Mouse (Mus musculus) 3134 (cell line): ENCODE data around the gene Casc3.

Experiments
- DNase-seq: peaks from one replicate; pipeline ENCODE4 v3.0.0-alpha.2; 2011; ENCODE audit warnings: low spot score; ENCODE audit not compliant: insufficient read length; ENCODE audit errors: extremely low read depth

Casc3 gene

DNA sequence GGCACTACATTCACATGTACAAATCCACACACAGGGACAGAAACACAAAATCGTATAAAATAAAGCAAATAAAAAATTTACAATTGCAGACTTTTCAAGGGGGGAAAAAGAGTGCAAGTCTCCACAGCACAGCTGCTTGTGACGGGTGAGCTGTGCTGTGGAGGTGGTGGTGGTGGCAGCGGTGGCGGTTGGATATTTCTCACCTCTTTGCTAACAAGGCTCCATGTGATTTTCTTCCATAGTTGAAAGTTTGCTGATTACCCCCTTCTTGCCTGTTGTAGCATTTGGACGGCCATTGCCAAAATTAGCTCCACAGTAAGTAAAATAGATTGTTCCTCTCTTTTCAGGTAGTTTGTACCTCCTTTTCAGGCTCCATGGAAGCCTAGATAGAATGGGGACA is at the start of gene Casc3:
Gene Casc3, plus strand, starts transcription at position 301 of the 400 bp plus-strand sequence.
- DNase-seq = no peak

- no peak for DNase-seq
Observed at GRCm38 (mm10) chr11:98755726-98756380, 48.9 kb upstream of the Casc3 start.

- DNase-seq = no peak
Observed at GRCm38 (mm10) chr11:98756711-98757110, 48.0 kb upstream of the Casc3 start.

DNA sequence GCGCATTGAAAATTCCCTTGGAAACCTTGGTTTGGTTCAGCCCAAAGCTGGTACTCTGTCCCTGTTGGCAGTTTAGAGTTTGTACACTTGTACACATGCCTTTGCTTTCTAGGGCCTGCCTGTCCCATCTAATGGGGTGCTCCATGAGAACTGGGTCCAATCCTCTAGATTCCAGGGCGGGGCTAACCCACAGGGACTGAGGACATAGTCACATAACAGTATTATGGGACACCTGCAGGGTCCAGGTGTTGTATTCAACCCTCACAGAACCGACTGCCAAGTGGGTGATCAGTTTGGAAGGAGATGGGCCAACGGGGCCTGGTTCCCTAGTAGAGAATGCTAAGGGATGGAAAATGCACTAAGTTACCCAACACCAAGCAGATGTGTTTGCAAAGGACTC is 42.8 kb upstream of the Casc3 start:
- no peak for DNase-seq

DNA sequence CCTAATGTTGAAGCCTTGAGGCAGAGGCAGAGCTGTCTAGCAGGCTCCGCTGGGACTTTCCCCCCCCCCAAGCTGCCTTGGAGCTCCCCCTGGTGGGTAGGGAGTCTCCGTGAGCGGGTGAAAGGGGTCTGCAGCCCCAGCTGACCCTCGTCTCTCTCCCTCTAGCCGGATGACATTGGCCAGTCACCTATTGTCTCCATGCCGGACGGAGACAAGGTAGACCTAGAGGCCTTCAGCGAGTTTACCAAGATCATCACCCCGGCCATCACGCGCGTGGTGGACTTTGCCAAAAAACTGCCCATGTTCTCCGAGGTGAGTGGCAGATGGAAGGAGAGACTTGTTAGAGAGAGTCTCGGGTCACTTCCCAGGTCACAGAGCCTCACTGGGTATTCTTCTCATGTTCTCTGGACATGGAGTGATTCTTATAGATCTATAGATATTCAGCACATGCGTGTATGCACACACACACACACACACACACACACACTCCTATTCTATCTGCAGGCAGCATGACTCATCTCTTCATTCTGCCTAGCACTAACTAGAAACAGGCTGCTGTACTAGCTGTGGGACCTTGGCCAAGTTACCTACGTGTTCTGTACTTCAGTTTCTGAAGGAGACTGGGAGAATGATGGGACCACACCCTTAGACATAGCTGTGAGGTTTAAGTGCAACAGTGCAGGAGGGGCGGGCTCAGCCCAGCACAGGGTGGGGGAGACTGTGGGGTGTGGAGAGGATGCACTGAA is 41.8 kb upstream of the Casc3 start:
- no peak for DNase-seq

GRCm38 (mm10) chr11:98763502-98763861 is 41.2 kb upstream of the Casc3 start:
- no peak for DNase-seq

DNA sequence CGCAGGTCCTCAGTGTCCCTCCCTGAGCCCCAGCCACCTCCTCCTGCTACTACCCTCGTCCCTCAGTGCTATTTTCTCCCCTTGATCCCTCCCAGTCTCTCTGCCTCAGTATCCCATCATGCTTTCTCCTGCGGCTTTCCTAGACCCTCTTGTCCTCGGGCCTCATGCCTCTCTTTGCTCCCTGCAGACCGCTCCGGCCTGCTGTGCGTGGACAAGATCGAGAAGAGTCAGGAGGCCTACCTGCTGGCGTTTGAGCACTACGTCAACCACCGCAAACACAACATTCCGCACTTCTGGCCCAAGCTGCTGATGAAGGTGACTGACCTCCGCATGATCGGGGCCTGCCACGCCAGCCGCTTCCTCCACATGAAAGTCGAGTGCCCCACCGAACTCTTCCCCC is 40.6 kb upstream of the Casc3 start:
- no peak for DNase-seq

- no peak for DNase-seq
Observed at GRCm38 (mm10) chr11:98764746-98765145, 40.0 kb upstream of the Casc3 start.

DNA sequence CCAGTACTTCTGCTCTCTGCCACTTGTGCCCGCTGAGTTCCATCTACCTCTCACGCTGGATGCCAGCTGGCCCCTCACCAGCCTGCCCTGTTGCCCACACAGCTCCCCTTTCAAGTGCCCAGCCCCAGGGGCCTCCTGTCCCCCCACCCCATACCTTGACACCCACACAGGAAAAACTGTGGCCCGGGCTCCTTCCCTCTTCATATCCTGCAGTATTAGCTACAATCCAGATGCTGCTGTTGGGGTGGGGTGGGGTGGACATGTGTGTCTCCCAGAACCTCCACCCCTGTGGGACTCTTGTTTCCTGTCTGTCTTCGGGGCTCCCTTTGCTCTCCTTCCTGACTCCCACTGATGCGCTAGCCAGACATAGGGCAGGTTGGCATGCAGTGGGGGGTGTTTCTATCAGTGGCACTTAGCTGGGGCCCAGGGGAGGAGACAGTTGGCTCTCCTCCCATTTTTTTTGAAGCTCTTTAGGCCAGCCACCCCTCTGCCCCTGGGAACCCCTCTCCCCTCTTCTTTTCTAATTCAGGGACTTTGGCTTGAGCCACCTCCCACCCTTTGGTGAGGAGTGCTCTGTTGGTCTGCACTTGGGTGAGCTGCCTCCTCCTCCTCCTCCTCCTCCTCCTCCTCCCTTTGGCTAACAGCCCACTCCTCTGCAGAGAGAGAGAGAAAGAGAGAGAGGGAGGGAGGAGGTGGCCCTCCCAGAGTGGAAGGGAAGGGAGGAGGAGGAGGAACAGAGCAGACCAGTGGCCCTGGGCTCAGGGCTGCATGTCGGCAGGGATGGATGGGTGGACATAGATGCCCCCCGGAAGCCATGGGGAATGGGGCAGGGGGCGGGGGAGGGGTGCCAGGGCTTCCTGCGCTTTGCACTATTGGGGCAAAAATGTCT is 39.0 kb upstream of the Casc3 start:
- DNase-seq = no peak

- no peak for DNase-seq
Observed at GRCm38 (mm10) chr11:98766346-98766745, 38.4 kb upstream of the Casc3 start.

- DNase-seq = no peak
Observed at GRCm38 (mm10) chr11:98766816-98767215, 37.9 kb upstream of the Casc3 start.

DNA sequence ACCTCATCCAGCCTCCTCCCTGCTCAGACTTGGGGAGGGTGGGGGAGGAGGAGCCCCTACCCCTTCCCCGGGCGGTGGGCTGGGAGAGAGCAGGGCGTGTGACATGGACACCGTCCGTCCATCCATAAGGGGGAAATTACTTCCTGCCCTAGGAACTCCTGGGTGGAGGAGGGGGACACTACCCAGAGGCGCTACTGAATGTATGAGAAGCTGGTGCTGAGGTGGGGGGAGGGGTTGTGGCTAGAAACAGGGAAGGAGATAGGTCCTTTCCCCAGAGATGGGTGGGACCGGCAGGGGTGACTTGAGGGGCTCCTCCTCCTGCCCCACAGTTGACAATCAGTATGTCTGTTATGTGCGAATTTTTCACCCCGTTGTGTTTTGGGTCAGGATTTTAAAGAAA is 37.4 kb upstream of the Casc3 start:
- no peak for DNase-seq

DNA sequence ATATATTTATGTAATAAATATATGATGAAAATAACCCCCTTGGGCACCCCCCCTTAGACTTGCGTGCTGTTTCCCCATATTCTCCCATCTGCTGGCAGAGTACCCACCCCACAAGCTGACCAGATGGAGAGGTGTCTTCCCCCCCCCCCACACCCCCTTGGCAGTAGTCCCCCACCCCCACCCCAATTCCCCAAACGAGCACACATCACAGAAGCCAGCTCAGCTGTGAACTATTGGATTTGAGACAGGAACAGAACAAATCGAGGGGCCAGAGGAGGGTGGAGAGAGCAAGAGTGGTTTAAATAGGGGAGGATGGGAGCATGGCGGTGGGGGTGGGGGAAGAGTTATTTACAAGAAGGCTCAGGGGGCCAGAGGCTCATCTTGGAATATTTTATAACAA is 37.0 kb upstream of the Casc3 start:
- DNase-seq = no peak

- DNase-seq = no peak
Observed at GRCm38 (mm10) chr11:98768127-98769006, 36.3 kb upstream of the Casc3 start.

DNA sequence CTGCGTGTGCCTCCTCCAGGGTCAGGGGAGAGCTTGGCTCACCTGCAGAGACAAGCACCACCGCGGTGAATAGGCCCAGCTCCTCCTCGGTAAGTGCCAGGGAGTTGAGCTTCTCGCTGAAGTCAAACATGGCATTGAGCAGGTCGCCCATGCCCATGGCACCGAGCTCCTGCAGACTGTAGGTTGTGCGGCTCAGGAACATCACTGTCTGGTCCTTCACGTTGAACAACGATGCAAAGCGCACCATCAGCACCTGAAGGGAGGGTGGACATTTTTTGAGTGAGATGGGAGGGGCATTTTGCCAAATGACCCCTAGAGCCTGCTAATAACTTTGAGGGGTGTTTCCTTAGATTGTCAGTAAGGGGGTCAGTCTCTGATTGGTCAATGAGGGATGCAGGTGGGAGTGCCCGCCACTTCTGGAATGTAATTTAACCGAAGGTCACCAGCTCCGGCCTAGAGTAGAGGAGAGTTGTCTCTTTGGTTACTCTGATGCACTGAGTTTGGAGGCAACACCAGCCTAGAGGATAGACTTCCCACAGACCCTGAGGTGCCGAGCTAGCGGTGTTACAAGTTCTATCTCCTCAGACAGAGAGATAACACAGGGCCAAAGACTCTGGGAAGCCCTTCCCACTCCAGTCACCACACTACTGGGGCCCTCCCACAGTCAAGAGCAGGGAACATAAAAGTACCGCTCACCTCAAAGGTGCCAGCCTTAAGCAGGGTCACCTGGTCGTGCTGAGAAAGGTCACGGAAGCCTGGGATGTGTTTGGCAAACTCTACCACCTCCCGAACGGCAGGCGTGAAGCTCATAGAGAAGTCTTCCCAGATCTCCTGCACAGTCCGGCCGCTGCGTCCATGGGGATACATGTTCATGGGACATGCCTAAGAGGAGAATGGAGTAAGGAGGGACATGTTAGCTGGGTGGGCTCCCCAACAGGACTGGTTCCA is 35.4 kb upstream of the Casc3 start:
- no peak for DNase-seq

DNA sequence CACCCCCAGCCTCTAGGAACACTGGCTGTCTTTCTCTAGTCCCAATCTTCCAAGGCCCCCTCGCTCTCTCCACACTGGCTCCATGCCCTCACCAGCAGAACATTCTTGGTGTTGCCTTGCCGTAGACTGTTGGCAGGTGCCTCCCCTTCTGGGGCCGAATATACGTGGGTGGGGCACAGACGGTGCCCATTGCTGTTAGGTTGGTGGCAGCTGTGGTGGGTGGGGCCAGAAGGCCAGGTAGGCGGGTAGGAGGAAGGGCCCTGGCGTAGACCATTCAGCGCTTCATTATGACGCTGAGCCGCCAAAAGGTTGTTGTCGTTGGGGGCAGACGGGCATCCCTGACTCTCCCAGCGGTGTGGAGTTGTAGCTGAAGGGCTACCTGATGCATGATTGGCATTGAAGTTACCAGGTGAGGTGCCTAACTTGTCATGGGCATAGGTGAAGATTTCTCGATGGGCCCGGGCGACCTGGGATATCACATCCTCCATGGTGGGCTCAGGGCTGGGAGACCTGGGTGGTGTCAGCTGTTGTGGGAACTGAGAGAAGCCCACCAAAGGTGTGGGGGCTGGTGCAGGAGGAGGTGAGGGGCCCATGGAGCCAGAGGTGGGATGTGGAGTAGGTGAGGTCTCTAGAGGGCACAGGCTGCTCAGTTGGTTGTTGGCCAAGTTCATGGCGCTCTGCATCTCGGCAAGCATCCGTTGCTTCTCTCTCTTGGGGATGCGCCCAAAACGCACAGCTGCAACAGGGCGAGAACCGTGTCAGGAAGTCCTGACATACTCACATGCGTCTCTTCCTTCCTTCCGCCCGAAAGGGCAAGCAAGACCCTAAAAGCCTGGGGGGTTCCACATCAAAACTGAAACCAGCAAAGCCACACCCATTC is 34.4 kb upstream of the Casc3 start:
- DNase-seq = no peak

GRCm38 (mm10) chr11:98771131-98771530 is 33.6 kb upstream of the Casc3 start:
- no peak for DNase-seq

GRCm38 (mm10) chr11:98771844-98772525 is 32.7 kb upstream of the Casc3 start:
- no peak for DNase-seq
